Mouse (Mus musculus) lung, embryonic 16.5 days (tissue): ENCODE measurements around the gene Ncor2. TPM values are rescaled to one million over a fixed set of nuclear protein-coding genes. Genes with fewer than 3 reads are reported as not detected.

ENCODE experiments used
- ATAC-seq: fragments of 200-750 bp; cut with Nextera tagmentation; 2 replicates; pipeline ENCODE4 v1.8.0; 2017; ENCODE audit warnings: low read depth, mild to moderate bottlenecking, moderate library complexity
- H3K27ac ChIP-seq: fragments of 300-500 bp; sonication (generic); 2 replicates; pipeline ENCODE4 v1.5.1; 2014; ENCODE audit warnings: mild to moderate bottlenecking, control low read depth, low read length
- H3K27me3 ChIP-seq: fragments of 300-500 bp; sonication (generic); 2 replicates; pipeline ENCODE4 v1.6.1; 2014; ENCODE audit warnings: low read depth, low read length, mixed read lengths; ENCODE audit not compliant: control insufficient read depth, insufficient read depth
- H3K36me3 ChIP-seq: fragments of 300-500 bp; sonication (generic); 2 replicates; pipeline ENCODE4 v1.6.1; 2014; ENCODE audit warnings: low read length; ENCODE audit not compliant: control insufficient read depth, insufficient read depth
- H3K4me1 ChIP-seq: fragments of 300-500 bp; sonication (generic); replicated peaks from 2 replicates; pipeline ENCODE4 v1.6.1; 2014; ENCODE audit warnings: low read length, mixed read lengths; ENCODE audit not compliant: control insufficient read depth, insufficient read depth
- H3K4me2 ChIP-seq: fragments of 300-500 bp; sonication (generic); 2 replicates; pipeline ENCODE4 v1.6.1; 2014; ENCODE audit warnings: low read depth, low read length, control low read depth
- H3K4me3 ChIP-seq: fragments of 300-500 bp; sonication (generic); 2 replicates; pipeline ENCODE4 v1.5.1; 2014; ENCODE audit warnings: mild to moderate bottlenecking, low read length, control low read depth
- H3K9ac ChIP-seq: fragments of 300-500 bp; sonication (generic); 2 replicates; pipeline ENCODE4 v1.6.1; 2014; ENCODE audit warnings: low read length, control low read depth
- H3K9me3 ChIP-seq: fragments of 300-500 bp; sonication (generic); 2 replicates; pipeline ENCODE4 v1.6.1; 2016; ENCODE audit warnings: low read length; ENCODE audit not compliant: control insufficient read depth
- WGBS: fragments of 180-500 bp; shearing (Covaris S2); extraction: QIAGEN DNeasy Blood & Tissue Kit; methylation state at CpG from one replicate; pipeline ENCODE4 v1.1.7; 2014; 5-methylcytosine and 5-hydroxymethylcytosine counted together
- polyA plus RNA-seq: library from polyadenylated mRNA; unstranded; fragments of >200 nt; fragmentation: Nextera tagmentation; extraction: Ambion mirVana; gene quantifications from 2 replicates; pipeline ENCODE4 v1.2.1, GENCODE M21; 2015

The Ncor2 gene
- polyA plus RNA-seq, 1 experiment from 2014 or later: 20.3 TPM

DNA sequence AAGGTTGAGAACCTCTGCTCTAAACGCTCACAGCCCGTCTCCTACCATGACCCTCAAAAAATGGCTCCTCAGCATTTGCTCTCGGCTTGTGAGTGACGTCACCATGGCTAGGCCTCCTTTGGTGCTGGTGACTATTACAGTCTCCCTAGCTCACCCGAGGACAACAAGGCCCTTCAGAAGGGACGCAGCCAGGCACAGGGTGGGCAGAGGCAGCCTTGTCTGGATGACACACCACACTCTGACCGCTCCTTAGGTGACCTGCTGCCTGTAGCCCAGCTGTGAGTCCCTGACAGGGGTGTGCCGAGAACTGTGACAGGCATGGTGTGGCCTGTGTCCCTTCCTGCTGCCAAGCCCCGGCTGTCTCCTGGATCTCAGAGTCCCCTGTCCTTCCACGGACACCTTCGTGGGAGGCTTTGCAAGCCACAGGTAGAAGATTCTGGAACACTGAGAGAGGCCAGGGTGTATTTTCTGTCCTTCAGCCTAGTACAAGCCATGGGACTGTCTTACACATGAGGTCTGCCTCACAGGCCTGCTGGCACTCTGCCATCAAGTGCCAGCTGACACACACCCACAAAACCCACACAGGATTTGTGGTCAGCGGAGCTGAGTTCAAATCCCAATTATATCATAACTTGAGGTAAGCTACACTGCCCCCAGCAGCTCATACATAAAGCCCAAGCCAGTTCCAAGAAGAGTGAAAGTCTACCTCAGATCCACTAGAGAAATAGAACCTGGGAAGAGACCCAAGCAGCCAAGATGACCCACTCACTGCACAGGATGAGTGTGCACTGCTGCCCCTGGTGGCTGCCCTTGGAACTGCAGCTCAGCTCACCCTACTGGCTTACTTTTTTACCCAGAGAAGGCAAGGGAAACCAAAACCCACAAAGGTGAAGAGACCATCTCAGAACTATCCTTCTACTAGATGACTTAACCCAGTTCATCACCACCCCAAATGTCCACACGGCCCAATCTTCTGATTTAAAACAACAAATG lies 112.2 kb downstream of the Ncor2 start:
- Histone ChIP-seq H3K4me3 (no peak overlapping the region), H3K27ac (no peak overlapping the region), H3K4me2 (no peak overlapping the region), H3K9me3 (no peaks in the 10 kb centered on the region), H3K27me3 (no peaks in the 10 kb centered on the region), H3K9ac (no peak overlapping the region), H3K4me1 (peaks cover 33% of the 10 kb centered on the region), H3K36me3 (peaks cover 25% of the 10 kb centered on the region)
- no peak for ATAC-seq
- 88% methylated on average over 13 of the region's 13 CpGs for WGBS

GRCm38 (mm10) chr5:125063015-125063414 lies 116.0 kb downstream of the Ncor2 start:
- Histone ChIP-seq H3K4me1 (peaks cover 23% of the 10 kb centered on the region), H3K4me2 (no peak overlapping the region), H3K36me3 (peaks cover 23% of the 10 kb centered on the region), H3K27ac (no peak overlapping the region), H3K27me3 (no peaks in the 10 kb centered on the region), H3K9me3 (no peaks in the 10 kb centered on the region), H3K9ac (no peak overlapping the region), H3K4me3 (no peak overlapping the region)
- 73% methylated on average over 17 of the region's 17 CpGs for WGBS
- no peak for ATAC-seq

GRCm38 (mm10) chr5:125058267-125058668 lies 120.8 kb downstream of the Ncor2 start:
- peak; percentile 45 for ATAC-seq
- Histone ChIP-seq H3K4me2 (peak overlapping the region; percentile 57), H3K4me1 (peaks cover 61% of the 10 kb centered on the region), H3K36me3 (peaks cover 5% of the 10 kb centered on the region), H3K9me3 (no peaks in the 10 kb centered on the region), H3K27me3 (no peaks in the 10 kb centered on the region), H3K4me3 (peak overlapping the region; percentile 33), H3K27ac (peak overlapping the region; percentile 91), H3K9ac (peak overlapping the region; percentile 48)
- 3% methylated on average over 25 of the region's 29 CpGs for WGBS

- peak; percentile 62 for ATAC-seq
- WGBS: 15% methylated on average over 29 of the region's 29 CpGs
- H3K27me3 ChIP-seq: no peaks in the 10 kb centered on the region
- H3K9me3 ChIP-seq: no peaks in the 10 kb centered on the region
- peak overlapping the region; percentile 91 for H3K27ac ChIP-seq
- H3K9ac ChIP-seq: peak overlapping the region; percentile 48
- peak overlapping the region; percentile 33 for H3K4me3 ChIP-seq
- peak overlapping the region; percentile 57 for H3K4me2 ChIP-seq
- H3K4me1 ChIP-seq: peaks cover 67% of the 10 kb centered on the region
- H3K36me3 ChIP-seq: peaks cover 5% of the 10 kb centered on the region
Observed at GRCm38 (mm10) chr5:125057555-125058266, 121.3 kb downstream of the Ncor2 start.

- 6% methylated on average over 19 of the region's 19 CpGs for WGBS
- Histone ChIP-seq H3K4me1 (peaks cover 75% of the 10 kb centered on the region), H3K4me2 (peak overlapping the region; percentile 57), H3K9me3 (no peaks in the 10 kb centered on the region), H3K27ac (peak overlapping the region; percentile 91), H3K4me3 (peak overlapping the region; percentile 33), H3K27me3 (no peaks in the 10 kb centered on the region), H3K9ac (peak overlapping the region; percentile 48; the same call in 1 of the 2 replicates), H3K36me3 (peaks cover 7% of the 10 kb centered on the region)
- peak; percentile 51 for ATAC-seq
Observed at GRCm38 (mm10) chr5:125056696-125057554, 122.1 kb downstream of the Ncor2 start.

DNA sequence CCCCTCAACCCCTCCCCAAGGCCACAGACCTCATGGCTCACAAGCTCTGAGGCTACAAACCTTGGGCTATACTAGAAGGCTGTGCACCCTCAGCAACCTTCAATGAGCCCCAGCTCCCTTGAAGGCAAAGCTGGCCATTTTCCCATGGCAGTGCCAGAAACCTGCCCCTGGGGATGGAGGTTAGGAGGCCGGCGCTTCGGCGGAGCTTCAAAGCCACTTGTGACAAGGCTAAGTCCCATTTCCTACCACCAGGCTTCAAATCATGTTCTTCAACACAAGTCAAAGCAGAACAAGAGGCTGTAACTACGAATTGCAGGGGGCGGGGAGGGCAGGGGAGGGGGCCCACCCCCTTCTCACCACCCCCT lies 122.7 kb downstream of the Ncor2 start:
- Histone ChIP-seq H3K27ac (peak overlapping the region; percentile 91), H3K4me2 (peak overlapping the region; percentile 57; the same call in 1 of the 2 replicates), H3K9ac (peak overlapping the region; percentile 17; the same call in 1 of the 2 replicates), H3K4me1 (peaks cover 76% of the 10 kb centered on the region), H3K4me3 (no peak overlapping the region), H3K9me3 (no peaks in the 10 kb centered on the region), H3K27me3 (no peaks in the 10 kb centered on the region), H3K36me3 (peaks cover 7% of the 10 kb centered on the region)
- no peak for ATAC-seq
- WGBS: 30% methylated on average over 6 of the region's 6 CpGs

DNA sequence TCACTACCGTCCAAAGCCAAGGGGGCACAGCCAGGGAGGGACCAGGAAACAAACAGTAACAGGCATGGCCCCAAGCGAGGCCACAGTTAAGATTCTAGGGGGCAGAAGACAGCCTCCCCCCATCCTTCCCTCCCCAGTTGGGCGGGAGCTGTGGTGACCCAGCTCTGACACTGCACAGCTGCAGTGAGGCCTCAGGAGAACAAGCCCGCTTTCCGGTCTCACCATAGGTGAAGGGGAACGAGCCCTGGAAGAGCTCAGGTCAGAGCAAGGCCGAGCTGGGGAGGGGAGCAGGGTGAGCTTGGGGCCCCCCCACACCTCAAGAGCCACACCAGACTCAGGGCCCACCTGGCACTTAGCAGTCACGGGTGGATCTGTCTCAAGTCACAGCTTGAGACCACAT lies 123.1 kb downstream of the Ncor2 start:
- Histone ChIP-seq H3K4me1 (peaks cover 76% of the 10 kb centered on the region), H3K27ac (peak overlapping the region; percentile 91; the same call in 1 of the 2 replicates), H3K4me3 (no peak overlapping the region), H3K36me3 (peaks cover 11% of the 10 kb centered on the region), H3K4me2 (no peak overlapping the region), H3K9ac (no peak overlapping the region), H3K9me3 (no peaks in the 10 kb centered on the region), H3K27me3 (no peaks in the 10 kb centered on the region)
- ATAC-seq: no peak
- WGBS: 56% methylated on average over 8 of the region's 8 CpGs

- Histone ChIP-seq H3K9me3 (no peaks in the 10 kb centered on the region), H3K36me3 (peaks cover 24% of the 10 kb centered on the region), H3K9ac (peak overlapping the region; percentile 20; the same call in 1 of the 2 replicates), H3K27ac (peak overlapping the region; percentile 77), H3K4me1 (peaks cover 59% of the 10 kb centered on the region), H3K4me2 (no peak overlapping the region), H3K4me3 (no peak overlapping the region), H3K27me3 (no peaks in the 10 kb centered on the region)
- no peak for ATAC-seq
- WGBS: 60% methylated on average over 7 of the region's 7 CpGs
Observed at GRCm38 (mm10) chr5:125053661-125054060, 125.4 kb downstream of the Ncor2 start.
